Mouse (Mus musculus): ENCODE results near the gene Gm29609. TPM values are rescaled to one million over a fixed set of nuclear protein-coding genes. Genes with fewer than 3 reads are reported as not detected.
A peak's percentile ranks its signal among the peaks of the same experiment; 100 is the strongest.
"Not testable (repeated sequence)": the region's sequence is repeated elsewhere in the genome, so short reads cannot be mapped to it uniquely, and the experiment has no call there.

Gm29609 gene
- 0.33 and 0.74 TPM in 2 replicates for polyA plus RNA-seq (2015; fragmentation: Nextera tagmentation; extraction: Ambion mirVana)

GRCm38 (mm10) chr5:31179766-31180630 lies at the start of gene Gm29609, which contains the start of gene Gtf3c2:
Gene Gm29609, minus strand, starts transcription at chr5:31179911.
Gene Gtf3c2, minus strand, starts transcription at chr5:31180144.
- H3K4me3 ChIP-seq (replicated peaks): peak within 1 kb of the TSS; percentile 73
- H3K4me2 ChIP-seq: peak within 1 kb of the TSS; percentile 92
- no peaks in the 10 kb centered on the region for H3K27me3 ChIP-seq
- peaks cover 53% of the 10 kb centered on the region for H3K4me1 ChIP-seq (replicated peaks)
- H3K9me3 ChIP-seq (replicated peaks): no peaks in the 10 kb centered on the region
- peaks cover 18% of the 10 kb centered on the region for H3K36me3 ChIP-seq (replicated peaks)
- under 1% methylated on average over 59 of the region's 59 CpGs for WGBS (ENCODE audit: insufficient replicate concordance)
- H3K27ac ChIP-seq (replicated peaks): peak within 1 kb of the TSS; percentile 99
- peak within 1 kb of the TSS; percentile 77 for H3K9ac ChIP-seq
- peak; percentile 90 for ATAC-seq (ENCODE audit: insufficient read depth)

- 51% methylated on average over 1 of the region's 1 CpGs for WGBS (ENCODE audit: insufficient replicate concordance)
- no peak overlapping the region for H3K4me3 ChIP-seq (replicated peaks)
- no peaks in the 10 kb centered on the region for H3K9me3 ChIP-seq (replicated peaks)
- no peak overlapping the region for H3K4me2 ChIP-seq
- no peak overlapping the region for H3K9ac ChIP-seq
- H3K27me3 ChIP-seq: no peaks in the 10 kb centered on the region
- no peaks in the 10 kb centered on the region for H3K36me3 ChIP-seq (replicated peaks)
- ATAC-seq (ENCODE audit: insufficient read depth): no peak
- peaks cover 1% of the 10 kb centered on the region; the same call in 1 of the 2 replicates for H3K4me1 ChIP-seq (replicated peaks)
- no peak overlapping the region for H3K27ac ChIP-seq (replicated peaks)
Observed at GRCm38 (mm10) chr5:31226641-31227040, 46.9 kb upstream of the Gm29609 start.

GRCm38 (mm10) chr5:31222696-31223095 lies 43.0 kb upstream of the Gm29609 start:
- Histone ChIP-seq H3K27me3 (no peaks in the 10 kb centered on the region), H3K9me3 (replicated peaks) (no peaks in the 10 kb centered on the region), H3K9ac (no peak overlapping the region), H3K4me1 (replicated peaks) (peaks cover 24% of the 10 kb centered on the region), H3K27ac (replicated peaks) (no peak overlapping the region), H3K4me3 (replicated peaks) (no peak overlapping the region), H3K4me2 (no peak overlapping the region), H3K36me3 (replicated peaks) (no peaks in the 10 kb centered on the region)
- 79% methylated on average over 9 of the region's 9 CpGs for WGBS (ENCODE audit: insufficient replicate concordance)
- ATAC-seq (ENCODE audit: insufficient read depth): no peak

GRCm38 (mm10) chr5:31221304-31221945 lies 41.7 kb upstream of the Gm29609 start:
- Histone ChIP-seq H3K36me3 (replicated peaks) (peaks cover 1% of the 10 kb centered on the region; the same call in 1 of the 2 replicates), H3K4me1 (replicated peaks) (peaks cover 36% of the 10 kb centered on the region), H3K9me3 (replicated peaks) (no peaks in the 10 kb centered on the region), H3K27ac (replicated peaks) (peak overlapping the region; percentile 88), H3K4me2 (peak overlapping the region; percentile 85), H3K9ac (peak overlapping the region; percentile 76), H3K27me3 (no peaks in the 10 kb centered on the region), H3K4me3 (replicated peaks) (peak overlapping the region; percentile 100)
- 10% methylated on average over 11 of the region's 11 CpGs for WGBS (ENCODE audit: insufficient replicate concordance)
- ATAC-seq (ENCODE audit: insufficient read depth): no peak

- Histone ChIP-seq H3K27ac (replicated peaks) (peak within 1 kb of the TSS; percentile 95), H3K4me3 (replicated peaks) (peak within 1 kb of the TSS; percentile 100), H3K36me3 (replicated peaks) (peaks cover 7% of the 10 kb centered on the region; the same call in 1 of the 2 replicates), H3K27me3 (no peaks in the 10 kb centered on the region), H3K9me3 (replicated peaks) (no peaks in the 10 kb centered on the region), H3K4me2 (peak within 1 kb of the TSS; percentile 85), H3K9ac (peak within 1 kb of the TSS; percentile 96), H3K4me1 (replicated peaks) (peaks cover 43% of the 10 kb centered on the region)
- WGBS (ENCODE audit: insufficient replicate concordance): under 1% methylated on average over 70 of the region's 70 CpGs
- ATAC-seq (ENCODE audit: insufficient read depth): peak; percentile 92
Observed at GRCm38 (mm10) chr5:31220448-31221303, 41.0 kb upstream of the Gm29609 start, which contains the start of gene Ppm1g. Gene Ppm1g, minus strand, starts transcription at chr5:31220687.

- WGBS (ENCODE audit: insufficient replicate concordance): under 1% methylated on average over 39 of the region's 40 CpGs
- Histone ChIP-seq H3K4me2 (peak overlapping the region; percentile 85), H3K9ac (peak overlapping the region; percentile 96)
Observed at GRCm38 (mm10) chr5:31219911-31220447, 40.3 kb upstream of the Gm29609 start.

GRCm38 (mm10) chr5:31219474-31219873 lies 39.8 kb upstream of the Gm29609 start:
- Histone ChIP-seq H3K36me3 (replicated peaks) (peaks cover 7% of the 10 kb centered on the region; the same call in 1 of the 2 replicates), H3K4me1 (replicated peaks) (peaks cover 52% of the 10 kb centered on the region), H3K4me2 (peak overlapping the region; percentile 85), H3K4me3 (replicated peaks) (peak overlapping the region; percentile 100), H3K9ac (peak overlapping the region; percentile 96), H3K27me3 (no peaks in the 10 kb centered on the region), H3K27ac (replicated peaks) (peak overlapping the region; percentile 95), H3K9me3 (replicated peaks) (no peaks in the 10 kb centered on the region)
- WGBS (ENCODE audit: insufficient replicate concordance): under 1% methylated on average over 11 of the region's 11 CpGs
- ATAC-seq (ENCODE audit: insufficient read depth): no peak

More at GRCm38 (mm10) chr5:31219911-31220447, 40.3 kb upstream of the Gm29609 start:
- peak; percentile 55 for ATAC-seq (ENCODE audit: insufficient read depth)
- Histone ChIP-seq H3K36me3 (replicated peaks) (peaks cover 7% of the 10 kb centered on the region; the same call in 1 of the 2 replicates), H3K9me3 (replicated peaks) (no peaks in the 10 kb centered on the region), H3K27ac (replicated peaks) (peak overlapping the region; percentile 95), H3K4me1 (replicated peaks) (peaks cover 47% of the 10 kb centered on the region), H3K4me3 (replicated peaks) (peak overlapping the region; percentile 100), H3K27me3 (no peaks in the 10 kb centered on the region)

- H3K4me2 ChIP-seq: peak overlapping the region; percentile 85
- peak overlapping the region; percentile 95 for H3K27ac ChIP-seq (replicated peaks)
- peak overlapping the region; percentile 100 for H3K4me3 ChIP-seq (replicated peaks)
- WGBS (ENCODE audit: insufficient replicate concordance): 1% methylated on average over 2 of the region's 2 CpGs
- H3K4me1 ChIP-seq (replicated peaks): peaks cover 53% of the 10 kb centered on the region
- no peak for ATAC-seq (ENCODE audit: insufficient read depth)
- no peaks in the 10 kb centered on the region for H3K27me3 ChIP-seq
- H3K9me3 ChIP-seq (replicated peaks): no peaks in the 10 kb centered on the region
- peaks cover 10% of the 10 kb centered on the region; the same call in 1 of the 2 replicates for H3K36me3 ChIP-seq (replicated peaks)
- H3K9ac ChIP-seq: peak overlapping the region; percentile 47
Observed at GRCm38 (mm10) chr5:31219070-31219469, 39.4 kb upstream of the Gm29609 start.

GRCm38 (mm10) chr5:31218294-31218693 lies 38.6 kb upstream of the Gm29609 start:
- Histone ChIP-seq H3K4me2 (peak overlapping the region; percentile 85), H3K9ac (peak overlapping the region; percentile 47; the same call in 1 of the 2 replicates), H3K27ac (replicated peaks) (peak overlapping the region; percentile 95), H3K27me3 (no peaks in the 10 kb centered on the region), H3K4me3 (replicated peaks) (peak overlapping the region; percentile 100), H3K4me1 (replicated peaks) (peaks cover 54% of the 10 kb centered on the region), H3K36me3 (replicated peaks) (peaks cover 11% of the 10 kb centered on the region; the same call in 1 of the 2 replicates), H3K9me3 (replicated peaks) (no peaks in the 10 kb centered on the region)
- ATAC-seq (ENCODE audit: insufficient read depth): peak; percentile 26; the same call in 1 of the 2 replicates
- 16% methylated on average over 7 of the region's 7 CpGs for WGBS (ENCODE audit: insufficient replicate concordance)

GRCm38 (mm10) chr5:31216554-31216953 lies 36.8 kb upstream of the Gm29609 start:
- not testable (repeated sequence) for H3K4me3 ChIP-seq (replicated peaks); H3K27me3 ChIP-seq; H3K27ac ChIP-seq (replicated peaks); H3K9me3 ChIP-seq (replicated peaks); H3K4me2 ChIP-seq; ATAC-seq (ENCODE audit: insufficient read depth); H3K9ac ChIP-seq
- peaks cover 61% of the 10 kb centered on the region for H3K4me1 ChIP-seq (replicated peaks)
- H3K36me3 ChIP-seq (replicated peaks): peaks cover 19% of the 10 kb centered on the region; the same call in 1 of the 2 replicates
- 70% methylated on average over 6 of the region's 6 CpGs for WGBS (ENCODE audit: insufficient replicate concordance)
